Mouse (Mus musculus) MEL (cell line): ENCODE data around the gene Slc25a36.

Experiments used
- CTCF ChIP-seq, 3 experiments: IDR thresholded peaks in 2 of 3; conservative IDR thresholded peaks in 1 of 3; 2 replicates each; pipeline ENCODE4 v1.5.1; 2011 to 2012; ENCODE audit warnings: low read length in 3 of 3, low read depth in 2 of 3, mild to moderate bottlenecking in 2 of 3, improper control_type of control experiment in 1 of 3, inconsistent platforms in 1 of 3, mixed read lengths in 1 of 3, moderate library complexity in 1 of 3; ENCODE audit not compliant: control insufficient read depth in 1 of 3, insufficient read depth in 1 of 3, poor library complexity in 1 of 3, severe bottlenecking in 1 of 3
- EP300 ChIP-seq, 2 experiments: IDR thresholded peaks; 2 replicates each; pipeline ENCODE4 v1.6.1; 2011; ENCODE audit warnings: improper control_type of control experiment in 2 of 2, low read length in 2 of 2, low read depth in 1 of 2, mild to moderate bottlenecking in 1 of 2
- KAT2A ChIP-seq: conservative IDR thresholded peaks from 2 replicates; pipeline ENCODE4 v1.6.1; 2012; ENCODE audit warnings: low read depth, low read length, improper control_type of control experiment, inconsistent platforms
- MAFK ChIP-seq: IDR thresholded peaks from 2 replicates; pipeline ENCODE4 v1.6.1; 2011; ENCODE audit warnings: low read depth, mild to moderate bottlenecking, low read length, improper control_type of control experiment, borderline replicate concordance
- UBTF ChIP-seq: IDR thresholded peaks from 2 replicates; pipeline ENCODE4 v1.6.1; 2012; ENCODE audit warnings: low read depth, mild to moderate bottlenecking, inconsistent platforms, low read length, improper control_type of control experiment, moderate library complexity, borderline replicate concordance; ENCODE audit not compliant: insufficient read depth
- USF1 ChIP-seq: IDR thresholded peaks from 2 replicates; pipeline ENCODE4 v1.6.1; 2014; ENCODE audit warnings: low read depth, mild to moderate bottlenecking, inconsistent platforms, low read length, improper control_type of control experiment, moderate library complexity
- ZC3H11A ChIP-seq: IDR thresholded peaks from 2 replicates; pipeline ENCODE4 v1.6.1; 2012; ENCODE audit warnings: low read depth, mild to moderate bottlenecking, inconsistent platforms, low read length, improper control_type of control experiment

- TF ChIP-seq KAT2A (no peak), USF1 (no peak), UBTF (no peak), CTCF (IDR thresholded peaks at IDR 0.05 in 2 of 3, conservative IDR thresholded peaks at IDR 0.05 in 1 of 3; ENCODE audit: control insufficient read depth in 1 of 3, insufficient read depth in 1 of 3, low read depth in 2 of 3, low read length in 3 of 3, poor library complexity in 1 of 3, severe bottlenecking in 1 of 3) (no peak), EP300 (IDR thresholded peaks at IDR 0.05; ENCODE audit: low read depth in 1 of 2, low read length in 2 of 2) (no peak), MAFK (no peak), ZC3H11A (no peak)
Observed at GRCm38 (mm10) chr9:97130001-97130400, 19.0 kb upstream of the Slc25a36 start.
